Mouse (Mus musculus) kidney, embryonic 14.5 days (tissue): Measurements from ENCODE around the gene Defa23. TPM values are rescaled to one million over a fixed set of nuclear protein-coding genes. Genes with fewer than 3 reads are reported as not detected.

Experiments used
- polyA plus RNA-seq: library from polyadenylated mRNA; unstranded; fragments of >200 nt; fragmentation: Nextera tagmentation; extraction: Ambion mirVana; gene quantifications from 2 replicates; pipeline ENCODE4 v1.2.1, GENCODE M21; 2014

Defa23 gene
- polyA plus RNA-seq, 1 experiment from 2014 or later, result not detected

Other genes starting within 250 kb of the Defa23 start
- not detected in 2 replicates for gene Defb33, start 162.4 kb upstream of the Defa23 start, polyA plus RNA-seq
- gene Gm15056, start 152.4 kb upstream of the Defa23 start, polyA plus RNA-seq, result not detected in 2 replicates
- not detected in 2 replicates for gene Gm6040, start 133.0 kb upstream of the Defa23 start, polyA plus RNA-seq
- not detected in 2 replicates for gene AY761185, start 110.3 kb upstream of the Defa23 start, polyA plus RNA-seq
- not detected in 2 replicates for gene Defa21, start 29.5 kb upstream of the Defa23 start, polyA plus RNA-seq
- gene Defa35, start 10.0 kb downstream of the Defa23 start, polyA plus RNA-seq, result not detected in 2 replicates
- gene Defa25, start 29.4 kb downstream of the Defa23 start, polyA plus RNA-seq, result not detected in 2 replicates
- not detected in 2 replicates for gene Gm14851, start 41.0 kb downstream of the Defa23 start, polyA plus RNA-seq
- not detected in 2 replicates for gene Defa30, start 79.6 kb downstream of the Defa23 start, polyA plus RNA-seq
- not detected in 2 replicates for gene Defa22, start 107.2 kb downstream of the Defa23 start, polyA plus RNA-seq
- gene Defa31, start 136.6 kb downstream of the Defa23 start, polyA plus RNA-seq, result not detected in 2 replicates
- gene Gm15293, start 146.5 kb downstream of the Defa23 start, polyA plus RNA-seq, result not detected in 2 replicates
- not detected in 2 replicates for gene Gm15292, start 194.7 kb downstream of the Defa23 start, polyA plus RNA-seq